Mouse (Mus musculus) thymus, adult 2 months (tissue): ENCODE data around the gene Slc7a7.

Experiments used
- CTCF ChIP-seq: fragments of 200-500 bp; IDR thresholded peaks from 2 replicates; pipeline ENCODE4 v1.5.1; 2012; ENCODE audit warnings: mild to moderate bottlenecking, control low read depth, low read length, moderate library complexity, borderline replicate concordance; ENCODE audit not compliant: control insufficient read depth, poor library complexity, insufficient read depth; ENCODE audit errors: extremely low read depth
- POLR2A ChIP-seq: fragments of 200-500 bp; IDR thresholded peaks from 2 replicates; pipeline ENCODE4 v1.6.1; 2012; ENCODE audit warnings: mild to moderate bottlenecking, low read length, control low read depth, moderate library complexity; ENCODE audit not compliant: control insufficient read depth, poor library complexity, insufficient read depth; ENCODE audit errors: extremely low read depth

- TF ChIP-seq CTCF (no peak), POLR2A (no peak)
These were observed 23.0 kb upstream of the Slc7a7 start for GRCm38 (mm10) chr14:54440538-54440937.
